Mouse (Mus musculus) midbrain, embryonic 12.5 days (tissue): ENCODE measurements around the gene Fxyd4. TPM values are rescaled to one million over a fixed set of nuclear protein-coding genes. Genes with fewer than 3 reads are reported as not detected.

ENCODE experiments used
- ATAC-seq: fragments of 200-750 bp; cut with Nextera tagmentation; 2 replicates; pipeline ENCODE4 v1.8.0; 2017; ENCODE audit warnings: low read depth, moderate TSS enrichment, moderate library complexity; ENCODE audit not compliant: low FRiP score
- H3K27ac ChIP-seq: fragments of 300-500 bp; sonication (generic); replicated peaks from 2 replicates; pipeline ENCODE4 v1.5.1; 2016; ENCODE audit warnings: mild to moderate bottlenecking
- H3K27me3 ChIP-seq: fragments of 300-500 bp; sonication (generic); 2 replicates; pipeline ENCODE4 v1.6.1; 2016; ENCODE audit warnings: mild to moderate bottlenecking
- H3K36me3 ChIP-seq: fragments of 300-500 bp; sonication (generic); 2 replicates; pipeline ENCODE4 v1.6.1; 2016
- H3K4me1 ChIP-seq: fragments of 300-500 bp; sonication (generic); 2 replicates; pipeline ENCODE4 v1.6.1; 2016
- H3K4me2 ChIP-seq: fragments of 300-500 bp; sonication (generic); replicated peaks from 2 replicates; pipeline ENCODE4 v1.6.1; 2016; ENCODE audit warnings: mild to moderate bottlenecking, moderate library complexity
- H3K4me3 ChIP-seq: fragments of 300-500 bp; sonication (generic); 2 replicates; pipeline ENCODE4 v1.5.1; 2016; ENCODE audit warnings: mild to moderate bottlenecking
- H3K9ac ChIP-seq: fragments of 300-500 bp; sonication (generic); replicated peaks from 2 replicates; pipeline ENCODE4 v1.6.1; 2016; ENCODE audit warnings: mild to moderate bottlenecking, moderate library complexity
- H3K9me3 ChIP-seq: fragments of 300-500 bp; sonication (generic); 2 replicates; pipeline ENCODE4 v1.6.1; 2016; ENCODE audit warnings: mild to moderate bottlenecking
- WGBS: fragments of 180-500 bp; shearing (Covaris S2); methylation state at CpG from one replicate; pipeline ENCODE4 v1.1.7; 2016; 5-methylcytosine and 5-hydroxymethylcytosine counted together
- polyA plus RNA-seq: library from polyadenylated mRNA; unstranded; fragments of >200 nt; fragmentation: Nextera tagmentation; extraction: Ambion mirVana; gene quantifications from 2 replicates; pipeline ENCODE4 v1.2.1, GENCODE M21; 2016

Fxyd4 gene
- polyA plus RNA-seq, result 1.8 and 3.0 TPM in 2 replicates

DNA sequence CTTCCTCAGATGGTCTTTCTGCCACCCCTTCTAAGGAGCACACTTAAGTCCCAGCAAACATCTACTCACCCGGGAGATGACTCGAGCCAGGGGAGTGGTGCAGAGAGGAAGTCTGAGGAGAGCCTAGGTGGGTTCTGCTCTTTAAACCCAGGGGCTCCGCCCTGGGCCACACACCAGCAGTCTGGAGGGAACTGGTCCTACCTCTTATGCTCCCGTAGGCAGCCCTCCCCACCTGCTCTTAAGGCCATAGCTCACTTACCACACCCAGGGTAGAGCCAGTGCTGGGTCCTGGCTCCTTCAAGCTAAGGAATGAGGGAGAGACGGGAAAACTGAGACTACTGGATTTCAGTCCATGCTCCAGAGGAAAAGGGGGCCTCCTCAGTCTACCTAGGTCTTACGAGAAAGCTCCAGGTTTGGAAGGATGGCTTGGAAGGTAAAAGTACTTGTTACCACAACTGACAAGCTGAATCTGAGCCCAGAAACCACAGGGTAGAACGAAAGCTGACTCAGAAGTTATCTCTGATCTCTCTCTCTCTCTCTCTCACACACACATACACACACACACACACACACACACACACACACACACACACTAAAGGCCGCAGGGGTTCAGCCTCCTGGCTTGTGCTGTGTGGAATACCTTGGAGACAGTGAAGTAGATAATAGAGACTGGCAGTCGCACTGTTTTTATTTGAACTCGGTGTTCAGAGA is at the start of gene Fxyd4:
Fxyd4 (minus strand) TSS at position 471 of the 711 bp plus-strand sequence.
- 78% methylated on average over 10 of the region's 10 CpGs for WGBS
- H3K27ac ChIP-seq, result no peak within 1 kb of the TSS
- no peak within 1 kb of the TSS for H3K9ac ChIP-seq
- no peak within 1 kb of the TSS for H3K4me2 ChIP-seq
- H3K27me3 ChIP-seq, result no peaks in the 10 kb centered on the region
- no peaks in the 10 kb centered on the region for H3K9me3 ChIP-seq
- H3K36me3 ChIP-seq, result no peaks in the 10 kb centered on the region
- H3K4me3 ChIP-seq, result no peak within 1 kb of the TSS
- ATAC-seq, result no peak
- H3K4me1 ChIP-seq, result no peaks in the 10 kb centered on the region

- H3K27me3 ChIP-seq, result no peaks in the 10 kb centered on the region
- ATAC-seq, result no peak
- WGBS, result 60% methylated on average over 5 of the region's 5 CpGs
Measured at GRCm38 (mm10) chr6:117987173-117987572, 49.7 kb upstream of the Fxyd4 start.

DNA sequence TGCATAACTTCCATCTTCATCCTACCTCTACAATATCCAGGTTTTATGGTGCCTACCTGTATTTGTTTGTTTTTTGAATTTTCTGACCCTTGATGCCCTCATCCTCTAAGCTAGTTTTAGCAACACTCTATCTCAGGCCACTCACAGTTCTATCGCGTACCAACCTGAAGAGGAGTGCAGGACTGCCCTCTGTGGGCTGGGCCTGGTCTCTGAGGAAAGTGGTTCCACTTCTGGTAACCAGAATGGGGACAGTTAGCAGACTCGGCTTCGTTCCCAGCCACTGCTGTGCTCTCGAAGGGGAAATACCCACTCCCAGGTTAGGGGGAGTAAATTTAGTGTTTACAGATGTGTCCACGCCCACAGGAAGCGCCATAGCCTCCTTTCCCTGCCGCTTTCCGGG is 29.2 kb upstream of the Fxyd4 start:
- Histone ChIP-seq H3K4me2 (no peak overlapping the region), H3K27ac (no peak overlapping the region), H3K4me1 (no peaks in the 10 kb centered on the region), H3K27me3 (no peaks in the 10 kb centered on the region), H3K36me3 (no peaks in the 10 kb centered on the region), H3K9me3 (no peaks in the 10 kb centered on the region), H3K4me3 (no peak overlapping the region), H3K9ac (no peak overlapping the region)
- 62% methylated on average over 9 of the region's 9 CpGs for WGBS
- no peak for ATAC-seq

More at GRCm38 (mm10) chr6:117987173-117987572, 49.7 kb upstream of the Fxyd4 start:
- H3K9me3 ChIP-seq, result no peaks in the 10 kb centered on the region
- no peak overlapping the region for H3K4me3 ChIP-seq
- no peak overlapping the region for H3K4me2 ChIP-seq
- H3K9ac ChIP-seq, result no peak overlapping the region
- no peaks in the 10 kb centered on the region for H3K4me1 ChIP-seq
- H3K36me3 ChIP-seq, result no peaks in the 10 kb centered on the region
- H3K27ac ChIP-seq, result no peak overlapping the region

DNA sequence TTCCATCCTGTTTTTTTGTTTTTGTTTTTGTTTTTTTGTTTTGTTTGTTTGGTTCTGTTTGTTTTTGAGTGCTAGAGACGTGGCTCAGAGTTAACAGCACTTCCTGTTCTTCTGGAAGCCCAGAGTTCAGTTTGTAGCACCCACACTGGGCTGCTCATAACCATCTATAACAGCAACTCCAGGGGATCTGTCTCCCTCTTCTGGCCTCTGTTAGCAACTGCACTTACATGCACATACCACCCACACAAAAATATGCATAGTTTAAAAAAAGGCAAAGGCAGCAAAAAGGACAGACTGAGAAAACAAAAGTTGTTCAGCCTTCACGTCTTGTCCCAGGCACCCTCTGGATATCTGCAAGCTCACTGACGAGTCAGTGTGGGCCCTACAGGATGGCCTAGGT is 25.7 kb upstream of the Fxyd4 start:
- H3K4me1 ChIP-seq, result no peaks in the 10 kb centered on the region
- WGBS, result 81% methylated on average over 3 of the region's 3 CpGs
- no peak overlapping the region for H3K9ac ChIP-seq
- H3K4me2 ChIP-seq, result no peak overlapping the region
- ATAC-seq, result no peak
- H3K36me3 ChIP-seq, result no peaks in the 10 kb centered on the region
- H3K4me3 ChIP-seq, result no peak overlapping the region
- H3K27ac ChIP-seq, result no peak overlapping the region
- H3K9me3 ChIP-seq, result no peaks in the 10 kb centered on the region
- no peaks in the 10 kb centered on the region for H3K27me3 ChIP-seq

DNA sequence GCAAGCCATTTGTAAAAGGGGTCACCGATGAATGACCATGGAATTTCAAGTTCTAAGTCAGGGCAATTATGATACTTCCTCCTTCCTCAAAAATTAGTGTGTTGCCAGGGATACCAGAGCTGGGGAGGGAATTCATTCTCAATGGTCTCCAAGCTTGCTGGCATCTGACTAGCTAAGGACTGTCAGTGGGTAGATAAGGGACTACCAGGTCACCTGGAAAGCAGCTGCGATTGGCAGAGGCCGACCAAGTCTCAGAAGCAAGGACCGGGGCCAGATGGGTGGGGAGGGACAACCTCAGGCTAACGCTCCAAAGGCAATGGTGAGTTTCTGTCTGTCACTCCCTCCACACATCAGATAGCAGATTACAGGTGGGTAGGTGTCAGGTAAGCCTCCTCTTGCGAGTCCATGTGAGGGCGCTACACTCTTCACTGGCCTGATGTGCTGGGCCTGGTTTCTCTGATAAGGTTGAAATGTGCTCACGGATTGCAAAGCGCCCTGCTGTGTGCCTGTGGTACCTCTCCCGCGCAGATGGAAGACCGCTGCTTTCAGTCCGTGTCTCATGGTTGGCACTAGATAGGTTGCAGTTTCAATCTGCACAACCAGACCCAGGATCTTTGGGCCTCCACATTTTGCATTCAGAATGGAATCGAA is 19.5 kb upstream of the Fxyd4 start:
- Histone ChIP-seq H3K9me3 (peaks cover 3% of the 10 kb centered on the region; the same call in 1 of the 2 replicates), H3K27me3 (no peaks in the 10 kb centered on the region), H3K4me3 (no peak overlapping the region), H3K4me2 (no peak overlapping the region), H3K4me1 (0 out of 2 replicates have a peak, but pooled peaks cover 7% of the 10 kb centered on the region), H3K9ac (no peak overlapping the region), H3K27ac (no peak overlapping the region), H3K36me3 (no peaks in the 10 kb centered on the region)
- 22% methylated on average over 14 of the region's 14 CpGs for WGBS
- ATAC-seq, result no peak

GRCm38 (mm10) chr6:117956161-117956560 is 18.7 kb upstream of the Fxyd4 start:
- no peak overlapping the region for H3K4me2 ChIP-seq
- 77% methylated on average over 6 of the region's 6 CpGs for WGBS

GRCm38 (mm10) chr6:117952330-117952729 is 14.8 kb upstream of the Fxyd4 start:
- no peak overlapping the region for H3K27ac ChIP-seq
- 86% methylated on average over 4 of the region's 4 CpGs for WGBS
- no peaks in the 10 kb centered on the region for H3K36me3 ChIP-seq
- no peak overlapping the region for H3K4me2 ChIP-seq
- no peak for ATAC-seq
- H3K4me1 ChIP-seq, result 0 out of 2 replicates have a peak, but pooled peaks cover 7% of the 10 kb centered on the region
- H3K27me3 ChIP-seq, result no peaks in the 10 kb centered on the region
- H3K4me3 ChIP-seq, result no peak overlapping the region
- no peak overlapping the region for H3K9ac ChIP-seq
- peaks cover 3% of the 10 kb centered on the region; the same call in 1 of the 2 replicates for H3K9me3 ChIP-seq

More at GRCm38 (mm10) chr6:117956161-117956560, 18.7 kb upstream of the Fxyd4 start:
- H3K27ac ChIP-seq, result no peak overlapping the region
- 0 out of 2 replicates have a peak, but pooled peaks cover 7% of the 10 kb centered on the region for H3K4me1 ChIP-seq
- H3K4me3 ChIP-seq, result no peak overlapping the region
- H3K9me3 ChIP-seq, result peaks cover 3% of the 10 kb centered on the region; the same call in 1 of the 2 replicates
- H3K9ac ChIP-seq, result no peak overlapping the region
- H3K27me3 ChIP-seq, result no peaks in the 10 kb centered on the region
- H3K36me3 ChIP-seq, result no peaks in the 10 kb centered on the region
- ATAC-seq, result no peak

DNA sequence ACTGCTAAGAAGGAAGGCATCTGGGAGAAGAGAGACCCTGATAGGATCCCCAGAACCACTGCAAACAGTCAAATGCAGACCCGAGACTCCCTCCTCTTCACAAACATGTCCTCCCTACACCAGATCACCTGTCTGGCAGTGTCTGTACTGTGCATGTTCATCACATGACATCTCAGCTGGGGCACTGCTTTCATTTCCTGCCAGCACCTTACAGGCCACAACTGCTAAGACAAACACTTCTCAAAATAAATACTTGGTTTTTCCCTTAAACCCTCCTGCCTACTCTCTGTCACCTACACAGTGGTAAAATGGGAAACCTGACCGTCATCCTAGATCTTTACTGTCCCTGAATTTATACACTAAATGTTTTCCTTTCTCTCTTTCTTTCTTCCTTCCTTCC is 6.4 kb upstream of the Fxyd4 start:
- Histone ChIP-seq H3K9ac (no peak overlapping the region), H3K36me3 (no peaks in the 10 kb centered on the region), H3K4me1 (no peaks in the 10 kb centered on the region), H3K4me2 (no peak overlapping the region), H3K27me3 (no peaks in the 10 kb centered on the region), H3K4me3 (no peak overlapping the region), H3K27ac (no peak overlapping the region), H3K9me3 (no peaks in the 10 kb centered on the region)
- no peak for ATAC-seq
- WGBS, result 93% methylated on average over 2 of the region's 2 CpGs

DNA sequence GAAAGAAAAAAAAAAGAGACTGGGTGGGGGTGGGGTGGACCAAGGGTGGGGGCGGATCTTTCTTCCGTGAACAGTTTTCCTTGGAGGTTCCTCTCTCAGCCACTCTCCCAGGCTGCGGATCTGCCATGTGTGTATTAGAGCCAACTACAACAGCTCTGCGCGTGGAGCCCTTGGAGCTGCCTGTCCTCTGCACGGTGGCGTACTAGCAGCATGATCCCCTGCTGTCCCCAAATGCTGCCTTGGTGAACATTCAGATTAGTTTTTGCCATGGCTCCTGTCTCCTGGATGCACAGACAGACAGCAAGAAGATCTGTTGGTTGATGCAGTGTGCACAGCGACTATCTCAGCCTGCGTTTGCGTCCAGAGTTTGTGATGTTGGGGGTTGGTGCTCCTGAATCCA is 5.3 kb upstream of the Fxyd4 start:
- H3K9me3 ChIP-seq, result no peaks in the 10 kb centered on the region
- no peak overlapping the region for H3K9ac ChIP-seq
- H3K4me3 ChIP-seq, result no peak overlapping the region
- WGBS, result 84% methylated on average over 10 of the region's 10 CpGs
- H3K27ac ChIP-seq, result no peak overlapping the region
- ATAC-seq, result no peak
- H3K27me3 ChIP-seq, result no peaks in the 10 kb centered on the region
- no peaks in the 10 kb centered on the region for H3K4me1 ChIP-seq
- no peaks in the 10 kb centered on the region for H3K36me3 ChIP-seq
- H3K4me2 ChIP-seq, result no peak overlapping the region

DNA sequence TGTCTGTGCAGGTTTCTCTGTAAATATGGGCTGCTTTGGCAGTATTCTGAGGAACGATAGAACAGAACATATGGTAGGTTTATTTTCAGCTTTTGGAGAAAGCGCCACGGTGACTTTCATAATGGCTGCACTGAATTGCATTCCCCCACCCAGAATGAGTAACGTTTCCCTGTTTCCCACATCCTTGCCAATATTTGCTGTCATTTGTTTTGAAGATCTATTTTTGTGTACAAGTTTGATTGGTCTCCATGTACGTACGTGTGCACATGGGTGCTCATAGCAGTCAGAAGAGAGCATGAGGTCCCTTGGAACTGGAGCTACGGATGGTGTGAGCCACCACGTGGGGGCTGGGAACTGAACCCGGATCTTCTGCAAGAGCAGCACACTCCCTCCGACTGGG is 1.5 kb upstream of the Fxyd4 start:
- H3K36me3 ChIP-seq, result no peaks in the 10 kb centered on the region
- no peak for ATAC-seq
- 89% methylated on average over 10 of the region's 10 CpGs for WGBS
- no peak overlapping the region for H3K4me3 ChIP-seq
- H3K9me3 ChIP-seq, result no peaks in the 10 kb centered on the region
- H3K27me3 ChIP-seq, result no peaks in the 10 kb centered on the region
- H3K27ac ChIP-seq, result no peak overlapping the region
- H3K9ac ChIP-seq, result no peak overlapping the region
- no peak overlapping the region for H3K4me2 ChIP-seq
- H3K4me1 ChIP-seq, result no peaks in the 10 kb centered on the region

DNA sequence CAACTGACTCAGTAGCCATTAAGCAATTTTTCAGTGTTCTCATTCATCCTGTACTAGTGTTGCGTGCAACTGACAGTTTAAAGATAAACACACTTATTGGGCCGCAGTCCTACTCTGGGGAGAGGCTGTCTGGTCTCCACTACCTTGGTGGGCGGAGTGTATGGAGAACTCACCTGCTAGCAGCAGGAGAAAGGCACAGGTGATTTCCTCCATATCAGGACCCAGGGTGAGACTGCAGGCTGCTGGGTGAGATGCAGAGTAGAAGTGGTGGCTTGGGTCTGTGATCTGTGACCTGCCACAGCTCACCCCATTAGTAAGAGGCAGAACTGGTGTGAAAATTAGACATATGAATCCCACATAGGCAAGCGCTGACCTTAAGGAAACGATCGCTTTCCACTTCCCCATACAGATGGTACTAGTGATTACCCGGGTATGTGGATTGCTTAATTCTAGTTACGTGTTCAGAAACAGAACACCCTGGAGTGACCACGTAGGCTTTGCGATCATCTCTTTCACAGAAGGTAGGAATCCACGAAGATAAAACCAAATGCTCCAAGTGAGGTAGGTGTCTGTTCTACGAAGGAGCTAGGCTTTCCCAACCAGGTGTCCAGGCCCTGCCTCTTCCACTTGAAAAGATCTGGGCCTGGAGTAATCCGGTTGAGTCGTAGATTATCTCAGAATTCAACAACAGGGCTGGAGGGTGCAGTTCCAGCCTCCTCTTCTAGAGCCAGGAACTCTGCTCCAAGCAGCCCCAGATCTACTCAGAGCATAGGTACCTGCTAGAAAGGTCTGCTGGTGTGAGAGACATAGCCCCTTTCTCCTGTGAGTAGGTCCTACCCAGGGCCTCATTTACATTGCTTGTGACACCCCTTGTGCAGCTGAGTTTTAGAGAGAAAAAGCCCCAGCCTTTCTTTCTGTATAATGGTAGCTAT is 1.5 kb downstream of the Fxyd4 start:
- H3K27me3 ChIP-seq, result no peaks in the 10 kb centered on the region
- no peak for ATAC-seq
- WGBS, result 93% methylated on average over 14 of the region's 14 CpGs
- H3K36me3 ChIP-seq, result no peaks in the 10 kb centered on the region
- no peak overlapping the region for H3K9ac ChIP-seq
- H3K27ac ChIP-seq, result no peak overlapping the region
- no peaks in the 10 kb centered on the region for H3K9me3 ChIP-seq
- no peak overlapping the region for H3K4me2 ChIP-seq
- H3K4me1 ChIP-seq, result no peaks in the 10 kb centered on the region
- no peak overlapping the region for H3K4me3 ChIP-seq

GRCm38 (mm10) chr6:117934301-117934700 is 3.2 kb downstream of the Fxyd4 start:
- Histone ChIP-seq H3K9ac (no peak overlapping the region), H3K4me2 (no peak overlapping the region), H3K4me1 (no peaks in the 10 kb centered on the region), H3K4me3 (no peak overlapping the region), H3K9me3 (no peaks in the 10 kb centered on the region), H3K27me3 (no peaks in the 10 kb centered on the region), H3K27ac (no peak overlapping the region), H3K36me3 (peaks cover 10% of the 10 kb centered on the region)
- 89% methylated on average over 6 of the region's 6 CpGs for WGBS
- ATAC-seq, result no peak
